8 mouse cellular contexts compared by ENCODE assay signal in genomic region chr17:35835424-35836140, GRCm38 (mm10). TPM values are rescaled to one million over a fixed set of nuclear protein-coding genes. Genes with fewer than 3 reads are reported as not detected.
A peak's percentile ranks its signal among the peaks of the same experiment; 100 is the strongest.
DNase-seq lines count a peak whose midpoint lies in the region; ATAC-seq and TF ChIP-seq lines count a peak whose summit lies in the region.

No protein-coding gene starts in this region.

- peak overlapping the region; percentile 8; the same call in 1 of the 2 replicates for H3K4me3 ChIP-seq in thymus, adult 2 months (ENCODE audit: control insufficient read depth, insufficient read depth, low read length)
- H3K4me3 ChIP-seq in kidney, embryonic 14.5 days (ENCODE audit: low read length), result peak overlapping the region; percentile 91
- H3K4me3 ChIP-seq in midbrain, postnatal 0 days (ENCODE audit: low read depth, low read length), result peak overlapping the region; percentile 71

- no peak for ATAC-seq in kidney, embryonic 14.5 days (ENCODE audit: low FRiP score, low TSS enrichment)
- ATAC-seq in midbrain, postnatal 0 days (ENCODE audit: low FRiP score), result no peak

- peaks cover 24% of the 10 kb centered on the region for H3K4me1 ChIP-seq in thymus, adult 2 months (replicated peaks; ENCODE audit: control insufficient read depth, insufficient read depth, low read length)
- peaks cover 23% of the 10 kb centered on the region for H3K4me1 ChIP-seq in kidney, embryonic 14.5 days (ENCODE audit: control insufficient read depth, insufficient read depth, low read length)
- H3K4me1 ChIP-seq in midbrain, postnatal 0 days (ENCODE audit: insufficient read depth, low read length), result no peaks in the 10 kb centered on the region; the same call in 1 of the 2 replicates

- H3K36me3 ChIP-seq in thymus, adult 2 months (ENCODE audit: control insufficient read depth, insufficient read depth, low read length), result peaks cover 39% of the 10 kb centered on the region
- peaks cover 54% of the 10 kb centered on the region for H3K36me3 ChIP-seq in kidney, embryonic 14.5 days (ENCODE audit: control insufficient read depth, insufficient read depth, low read length)
- H3K36me3 ChIP-seq in midbrain, postnatal 0 days (ENCODE audit: insufficient read depth, low read length), result peaks cover 29% of the 10 kb centered on the region

- H3K27ac ChIP-seq in thymus, adult 2 months (ENCODE audit: control insufficient read depth, insufficient read depth, low read length), result no peak overlapping the region
- H3K27ac ChIP-seq in kidney, embryonic 14.5 days (ENCODE audit: low read depth, low read length), result no peak overlapping the region
- H3K27ac ChIP-seq in midbrain, postnatal 0 days (ENCODE audit: low read depth, low read length), result 0 out of 2 replicates have a peak overlapping the region, but pooled peaks have one; percentile 95

- no peaks in the 10 kb centered on the region for H3K9me3 ChIP-seq in kidney, embryonic 14.5 days (ENCODE audit: control insufficient read depth, low read length)
- H3K9me3 ChIP-seq in midbrain, postnatal 0 days (ENCODE audit: low read length), result no peaks in the 10 kb centered on the region

- TF ChIP-seq POLR2A in thymus, adult 2 months (IDR thresholded peaks at IDR 0.05; ENCODE audit: control insufficient read depth, extremely low read depth, insufficient read depth, low read length, poor library complexity), result no peak

- peak overlapping the region; percentile 87 for H3K9ac ChIP-seq in kidney, embryonic 14.5 days (ENCODE audit: low read depth, low read length)
- H3K9ac ChIP-seq in midbrain, postnatal 0 days (replicated peaks; ENCODE audit: low read length, poor library complexity, severe bottlenecking), result peak overlapping the region; percentile 19; the same call in 1 of the 2 replicates

- 81% methylated on average over 26 of the region's 26 CpGs for WGBS in thymus, adult 2 months
- WGBS in kidney, embryonic 14.5 days, result 75% methylated on average over 26 of the region's 26 CpGs
- 72% methylated on average over 26 of the region's 26 CpGs for WGBS in midbrain, postnatal 0 days

- no peaks in the 10 kb centered on the region for H3K27me3 ChIP-seq in thymus, adult 2 months (ENCODE audit: control insufficient read depth, insufficient read depth, low read length)
- no peaks in the 10 kb centered on the region for H3K27me3 ChIP-seq in kidney, embryonic 14.5 days (ENCODE audit: control insufficient read depth, insufficient read depth, low read length)
- H3K27me3 ChIP-seq in midbrain, postnatal 0 days (ENCODE audit: insufficient read depth, low read length), result no peaks in the 10 kb centered on the region

- peak overlapping the region; percentile 78 for H3K4me2 ChIP-seq in kidney, embryonic 14.5 days (replicated peaks; ENCODE audit: low read depth, low read length)
- peak overlapping the region; percentile 75 for H3K4me2 ChIP-seq in midbrain, postnatal 0 days (ENCODE audit: low read depth, low read length, poor library complexity, severe bottlenecking)

- peak; percentile 42 for DNase-seq in cerebellum, adult 11 months
- no peak for DNase-seq in cerebellum, postnatal 4 days (ENCODE audit: low spot score in 2 of 2)
- DNase-seq in thymus, adult 2 months, result peak; percentile 14
- DNase-seq in thymus, postnatal 14 days, result no peak
- DNase-seq in midbrain, postnatal 0 days (ENCODE audit: low spot score), result no peak
- DNase-seq in right cerebral cortex, postnatal 14 days, result no peak
- no peak for DNase-seq in retina, postnatal 1 day

- TF ChIP-seq CTCF in thymus, adult 2 months (IDR thresholded peaks at IDR 0.05; ENCODE audit: borderline replicate concordance, control insufficient read depth, extremely low read depth, insufficient read depth, low read length, poor library complexity), result no peak
- no peak for TF ChIP-seq CTCF in midbrain, postnatal 0 days (IDR thresholded peaks at IDR 0.05)

RNA-seq across cellular contexts. Expression of gene Tubb5, which starts 2.5 kb away (rescaled TPM):
- 1,522 and 2,049 TPM in 2 replicates for polyA plus RNA-seq in thymus, adult 2 months (2012; rRNA removed)
- polyA plus RNA-seq in kidney, embryonic 14.5 days (2014; fragmentation: Nextera tagmentation; extraction: Ambion mirVana), result 1,061 and 1,103 TPM in 2 replicates
- total RNA-seq in midbrain, postnatal 0 days (2014; rRNA removed), result 3,416 and 3,526 TPM in 2 replicates
- polyA plus RNA-seq in midbrain, postnatal 0 days (2015; fragmentation: Nextera tagmentation; extraction: Ambion mirVana), result 1,872 and 1,886 TPM in 2 replicates

RNA-seq across cellular contexts. Expression of gene Mdc1, which starts 5.7 kb away (rescaled TPM):
- polyA plus RNA-seq in thymus, adult 2 months (2012; rRNA removed), result 17.4 and 22.4 TPM in 2 replicates
- 13.1 and 16.5 TPM in 2 replicates for polyA plus RNA-seq in kidney, embryonic 14.5 days (2014; fragmentation: Nextera tagmentation; extraction: Ambion mirVana)
- total RNA-seq in midbrain, postnatal 0 days (2014; rRNA removed), result 22.4 and 22.6 TPM in 2 replicates
- 3.7 and 4.7 TPM in 2 replicates for polyA plus RNA-seq in midbrain, postnatal 0 days (2015; fragmentation: Nextera tagmentation; extraction: Ambion mirVana)

RNA-seq across cellular contexts. Expression of gene Flot1, which starts 12.6 kb away (rescaled TPM):
- 62.4 and 70.4 TPM in 2 replicates for polyA plus RNA-seq in thymus, adult 2 months (2012; rRNA removed)
- 35.9 and 36.1 TPM in 2 replicates for polyA plus RNA-seq in kidney, embryonic 14.5 days (2014; fragmentation: Nextera tagmentation; extraction: Ambion mirVana)
- total RNA-seq in midbrain, postnatal 0 days (2014; rRNA removed), result 112 and 122 TPM in 2 replicates
- polyA plus RNA-seq in midbrain, postnatal 0 days (2015; fragmentation: Nextera tagmentation; extraction: Ambion mirVana), result 124 and 140 TPM in 2 replicates

RNA-seq across cellular contexts. Expression of gene Ier3, which starts 14.1 kb away (rescaled TPM):
- 6.2 and 6.4 TPM in 2 replicates for polyA plus RNA-seq in thymus, adult 2 months (2012; rRNA removed)
- 6.8 and 7.7 TPM in 2 replicates for polyA plus RNA-seq in kidney, embryonic 14.5 days (2014; fragmentation: Nextera tagmentation; extraction: Ambion mirVana)
- 10.9 and 13.5 TPM in 2 replicates for total RNA-seq in midbrain, postnatal 0 days (2014; rRNA removed)
- polyA plus RNA-seq in midbrain, postnatal 0 days (2015; fragmentation: Nextera tagmentation; extraction: Ambion mirVana), result 12.2 and 16.0 TPM in 2 replicates

RNA-seq across cellular contexts. Expression of gene Nrm, which starts 25.5 kb away (rescaled TPM):
- 82.8 and 111 TPM in 2 replicates for polyA plus RNA-seq in thymus, adult 2 months (2012; rRNA removed)
- polyA plus RNA-seq in kidney, embryonic 14.5 days (2014; fragmentation: Nextera tagmentation; extraction: Ambion mirVana), result 53.2 and 65.2 TPM in 2 replicates
- total RNA-seq in midbrain, postnatal 0 days (2014; rRNA removed), result 7.6 and 12.1 TPM in 2 replicates
- polyA plus RNA-seq in midbrain, postnatal 0 days (2015; fragmentation: Nextera tagmentation; extraction: Ambion mirVana), result 11.0 and 11.8 TPM in 2 replicates

Comparison
In these comparisons a context has a peak if more than half of its experiments do, and no peak if none do; other contexts are left out.
1. DNase-seq: peak in cerebellum, adult 11 months (single experiment) and thymus, adult 2 months (single experiment); none in cerebellum, postnatal 4 days (0 of 2), thymus, postnatal 14 days (single experiment), midbrain, postnatal 0 days (single experiment), right cerebral cortex, postnatal 14 days (single experiment) and retina, postnatal 1 day (single experiment).
2. H3K4me3 ChIP-seq: peak in every context shown above with its lines; median percentile 91 in kidney, embryonic 14.5 days; 71 in midbrain, postnatal 0 days; 8 in thymus, adult 2 months.